Mouse (Mus musculus) midbrain, embryonic 15.5 days (tissue): Measurements from ENCODE around the gene Fbxw7. TPM values are rescaled to one million over a fixed set of nuclear protein-coding genes. Genes with fewer than 3 reads are reported as not detected.

Experiments used
- ATAC-seq: fragments of 200-750 bp; cut with Nextera tagmentation; replicated peaks from 2 replicates; pipeline ENCODE4 v1.8.0; 2017; ENCODE audit warnings: moderate TSS enrichment
- H3K27ac ChIP-seq: fragments of 300-500 bp; sonication (generic); 2 replicates; pipeline ENCODE4 v1.5.1; 2015; ENCODE audit warnings: mild to moderate bottlenecking, inconsistent platforms
- H3K27me3 ChIP-seq: fragments of 300-500 bp; sonication (generic); replicated peaks from 2 replicates; pipeline ENCODE4 v1.6.1; 2015; ENCODE audit warnings: inconsistent platforms
- H3K36me3 ChIP-seq: fragments of 300-500 bp; sonication (generic); replicated peaks from 2 replicates; pipeline ENCODE4 v1.6.1; 2015; ENCODE audit warnings: inconsistent platforms
- H3K4me1 ChIP-seq: fragments of 300-500 bp; sonication (generic); 2 replicates; pipeline ENCODE4 v1.6.1; 2015; ENCODE audit warnings: inconsistent platforms
- H3K4me2 ChIP-seq: fragments of 300-500 bp; sonication (generic); 2 replicates; pipeline ENCODE4 v1.6.1; 2015; ENCODE audit warnings: inconsistent platforms, mild to moderate bottlenecking, moderate library complexity
- H3K4me3 ChIP-seq: fragments of 300-500 bp; sonication (generic); 2 replicates; pipeline ENCODE4 v1.5.1; 2015; ENCODE audit warnings: mild to moderate bottlenecking, inconsistent platforms
- H3K9ac ChIP-seq: fragments of 300-500 bp; sonication (generic); 2 replicates; pipeline ENCODE4 v1.6.1; 2015; ENCODE audit warnings: mild to moderate bottlenecking, inconsistent platforms
- H3K9me3 ChIP-seq: fragments of 300-500 bp; sonication (generic); 2 replicates; pipeline ENCODE4 v1.6.1; 2016; ENCODE audit warnings: inconsistent platforms
- WGBS: fragments of 180-500 bp; shearing (Covaris S2); methylation state at CpG from one replicate; pipeline ENCODE4 v1.1.7; 2015; ENCODE audit warnings: mixed read lengths; 5-methylcytosine and 5-hydroxymethylcytosine counted together
- polyA plus RNA-seq: library from polyadenylated mRNA; unstranded; fragments of >200 nt; fragmentation: Nextera tagmentation; extraction: Ambion mirVana; gene quantifications from 2 replicates; pipeline ENCODE4 v1.2.1, GENCODE M21; 2015

Fbxw7 gene
- polyA plus RNA-seq, 1 experiment from 2014 or later = 28.1 TPM

DNA sequence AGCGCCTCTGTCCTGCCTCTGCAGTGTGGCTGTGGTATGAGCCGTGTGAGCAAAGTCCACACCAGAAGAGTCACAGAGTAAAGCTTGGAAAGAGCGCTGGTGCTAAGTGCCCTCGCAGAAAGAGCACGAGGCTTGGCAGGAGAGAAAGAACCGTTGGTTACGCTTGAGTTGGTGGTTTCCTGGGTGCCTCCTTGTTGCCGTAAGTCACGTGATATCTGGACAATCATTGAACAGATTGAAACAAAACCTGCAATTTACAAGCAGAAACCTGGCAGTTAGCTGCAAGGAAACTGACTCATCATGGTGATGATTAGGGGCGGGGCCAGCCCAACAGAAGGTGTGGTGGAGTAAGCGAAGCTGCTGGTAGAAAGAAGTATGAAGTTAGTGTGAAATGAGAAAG is 207.7 kb downstream of the Fbxw7 start:
- WGBS = 87% methylated on average over 11 of the region's 11 CpGs
- H3K36me3 ChIP-seq = no peaks in the 10 kb centered on the region
- H3K27me3 ChIP-seq = no peaks in the 10 kb centered on the region
- no peak overlapping the region for H3K4me3 ChIP-seq
- H3K9ac ChIP-seq = no peak overlapping the region
- no peak for ATAC-seq
- no peak overlapping the region for H3K4me2 ChIP-seq
- no peaks in the 10 kb centered on the region for H3K9me3 ChIP-seq
- H3K4me1 ChIP-seq = peaks cover 8% of the 10 kb centered on the region; the same call in 1 of the 2 replicates
- H3K27ac ChIP-seq = no peak overlapping the region

DNA sequence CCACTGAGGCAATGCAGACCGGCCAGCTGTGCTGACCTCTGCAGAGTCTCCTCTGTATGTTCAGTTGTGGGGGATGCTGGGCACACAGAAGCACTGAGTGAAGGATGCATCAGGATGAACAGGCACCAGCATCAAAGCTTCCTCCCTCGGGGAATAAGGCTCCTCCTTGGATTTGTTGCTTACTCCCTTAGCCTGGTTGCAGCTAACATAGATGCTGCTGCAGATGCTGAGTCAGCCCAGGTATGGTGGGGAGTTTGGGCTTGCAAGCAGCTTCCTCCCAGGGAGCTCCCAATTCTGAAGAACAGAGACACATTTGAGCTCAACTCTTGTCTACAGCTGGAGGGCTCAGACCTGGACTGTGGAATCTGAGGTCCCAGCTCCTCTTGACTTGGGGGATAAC is 209.2 kb downstream of the Fbxw7 start:
- Histone ChIP-seq H3K4me1 (peaks cover 8% of the 10 kb centered on the region; the same call in 1 of the 2 replicates), H3K36me3 (no peaks in the 10 kb centered on the region), H3K27me3 (no peaks in the 10 kb centered on the region), H3K9me3 (no peaks in the 10 kb centered on the region), H3K4me3 (no peak overlapping the region), H3K27ac (0 out of 2 replicates have a peak overlapping the region, but pooled peaks have one; percentile 42), H3K4me2 (no peak overlapping the region), H3K9ac (no peak overlapping the region)
- 78% methylated on average over 2 of the region's 2 CpGs for WGBS
- ATAC-seq = no peak

DNA sequence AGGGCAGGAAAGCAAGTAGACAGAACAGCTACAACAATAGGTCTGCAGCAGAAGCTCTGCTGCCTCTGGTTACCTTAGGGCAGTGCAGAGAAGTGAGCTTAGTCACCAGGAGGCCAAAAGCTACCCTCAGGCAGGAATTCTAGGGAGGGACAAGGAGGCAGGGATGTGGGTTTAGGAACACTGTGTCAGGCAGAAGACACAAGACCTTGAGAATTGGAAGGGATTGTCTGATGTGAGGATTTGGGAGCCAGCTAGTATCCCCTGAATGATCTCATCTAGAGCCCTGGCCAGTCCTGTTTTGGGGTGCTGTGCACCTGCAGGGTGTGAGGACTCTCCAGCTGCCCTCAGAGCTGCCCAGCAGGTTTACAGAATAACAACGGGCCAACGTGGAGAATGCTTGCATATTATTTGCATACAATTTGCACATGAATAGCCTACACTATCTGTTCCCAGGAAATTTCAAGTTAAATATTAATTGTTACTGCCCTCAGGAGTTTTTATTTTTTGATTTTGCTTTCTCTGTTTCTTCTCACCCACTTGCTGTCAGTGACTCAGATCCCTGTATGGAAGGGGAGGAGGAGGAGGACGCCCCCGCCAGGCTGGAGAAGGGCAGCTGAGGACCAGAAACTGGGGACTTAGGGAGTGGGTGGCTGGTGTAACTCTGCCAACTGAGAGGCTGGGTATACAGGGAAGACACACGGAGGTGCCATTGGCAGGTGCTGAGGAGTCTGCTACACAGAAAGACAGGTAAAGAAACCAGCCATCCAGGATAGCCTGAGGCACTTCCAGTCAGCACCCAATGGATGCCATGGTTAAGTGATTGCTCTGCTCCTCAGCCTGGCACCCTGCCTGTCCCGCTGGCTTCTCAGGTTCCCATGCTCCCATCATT is 210.0 kb downstream of the Fbxw7 start:
- no peak overlapping the region for H3K4me3 ChIP-seq
- H3K9me3 ChIP-seq = no peaks in the 10 kb centered on the region
- H3K4me2 ChIP-seq = no peak overlapping the region
- 34% methylated on average over 6 of the region's 6 CpGs for WGBS
- no peaks in the 10 kb centered on the region for H3K27me3 ChIP-seq
- H3K36me3 ChIP-seq = no peaks in the 10 kb centered on the region
- H3K27ac ChIP-seq = 0 out of 2 replicates have a peak overlapping the region, but pooled peaks have one; percentile 42
- ATAC-seq = peak; percentile 74; the same call in 1 of the 2 replicates
- peaks cover 8% of the 10 kb centered on the region; the same call in 1 of the 2 replicates for H3K4me1 ChIP-seq
- H3K9ac ChIP-seq = no peak overlapping the region

Other genes starting within 250 kb of the Fbxw7 start
- 21.5 and 22.2 TPM in 2 replicates for gene Arfip1, start 232.6 kb upstream of the Fbxw7 start, polyA plus RNA-seq
- gene Tigd4, start 221.7 kb upstream of the Fbxw7 start, polyA plus RNA-seq = not detected in 2 replicates
- 1.2 and 1.7 TPM in 2 replicates for gene Tmem154, start 149.1 kb upstream of the Fbxw7 start, polyA plus RNA-seq